Mouse (Mus musculus) CD4-positive, CD25-positive, alpha-beta regulatory T cell, adult 9 weeks (primary cell): ENCODE results near the gene Gm6337. TPM values are rescaled to one million over a fixed set of nuclear protein-coding genes. Genes with fewer than 3 reads are reported as not detected.

Experiments used
- polyA plus RNA-seq: library from polyadenylated mRNA; unstranded; fragments of 100-300 nt; shearing (Covaris generic); gene quantifications from one replicate; pipeline ENCODE4 v1.2.1, GENCODE M21; 2017

The Gm6337 gene
- polyA plus RNA-seq: not detected

DNA sequence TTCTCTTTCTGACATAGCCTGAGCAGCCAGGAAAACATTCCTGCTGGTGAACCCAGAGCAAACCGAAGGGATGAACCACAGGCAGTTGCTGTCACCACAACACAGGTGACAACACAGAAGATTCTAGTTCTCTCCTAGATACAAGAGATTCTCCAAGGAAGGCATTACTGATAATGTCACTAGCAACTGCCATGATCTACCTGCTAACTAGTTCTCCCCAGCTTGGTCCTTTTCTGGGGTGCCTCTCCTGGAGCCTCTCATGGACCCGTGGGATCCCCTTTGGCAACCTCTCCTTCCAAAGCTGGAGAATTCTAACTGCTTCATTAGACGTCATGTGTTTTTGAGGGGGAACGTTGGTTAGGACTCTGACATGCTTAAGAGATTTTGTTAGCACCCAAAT is at the start of gene Gm6337:
Gm6337 (minus strand) TSS at position 101 of the 400 bp plus-strand sequence.

DNA sequence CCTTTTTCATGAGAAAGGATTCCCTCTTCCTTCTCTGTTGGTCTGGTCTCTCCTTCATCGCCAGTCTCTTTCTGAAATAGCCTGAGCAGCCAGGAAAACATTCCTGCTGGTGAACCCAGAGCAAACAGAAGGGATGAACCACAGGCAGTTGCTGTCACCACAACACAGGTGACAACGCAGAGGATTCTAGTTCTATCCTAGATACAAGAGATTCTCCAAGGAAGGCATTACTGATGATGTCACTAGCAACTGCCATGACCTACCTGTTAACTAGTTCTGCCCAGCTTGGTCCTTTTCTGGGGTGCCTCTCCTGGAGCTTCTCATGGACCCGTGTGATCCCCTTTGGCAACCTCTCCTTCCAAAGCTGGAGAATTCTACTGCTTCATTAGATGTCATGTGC is 35.8 kb upstream of the Gm6337 start, which contains the start of gene Gm8206:
Gm8206 (minus strand) TSS at position 101 of the 400 bp plus-strand sequence.

Other genes with a start within 250 kb of the Gm6337 start
- not detected for gene Gm3424, start 227.9 kb downstream of the Gm6337 start, polyA plus RNA-seq
- gene Gm8237, start 177.9 kb downstream of the Gm6337 start, polyA plus RNA-seq: 1.8 TPM
- gene Gm3248, start 96.5 kb downstream of the Gm6337 start, polyA plus RNA-seq: 2.4 TPM
- gene Gm3453, start 79.1 kb downstream of the Gm6337 start, polyA plus RNA-seq: not detected
- 4.4 TPM for gene Gm8206, start 35.7 kb upstream of the Gm6337 start, polyA plus RNA-seq
- 8.6 TPM for gene Gm3468, start 50.4 kb upstream of the Gm6337 start, polyA plus RNA-seq
- gene Gm3476, start 67.5 kb upstream of the Gm6337 start, polyA plus RNA-seq: not detected
- gene Gm21560, start 161.0 kb upstream of the Gm6337 start, polyA plus RNA-seq: not detected
- gene Gm3411, start 229.0 kb upstream of the Gm6337 start, polyA plus RNA-seq: 4.7 TPM
- not detected for gene Gm21103, start 246.6 kb upstream of the Gm6337 start, polyA plus RNA-seq